Mouse (Mus musculus) cerebellum, adult 11 months (tissue): ENCODE measurements around the gene Gtse1.
A peak's percentile ranks its signal among the peaks of the same experiment; 100 is the strongest.
"Not testable (repeated sequence)": the region's sequence is repeated elsewhere in the genome, so short reads cannot be mapped to it uniquely, and the experiment has no call there.

Source experiments
- DNase-seq: peaks from one replicate; pipeline ENCODE4 v3.0.0; 2022

The Gtse1 gene

DNA sequence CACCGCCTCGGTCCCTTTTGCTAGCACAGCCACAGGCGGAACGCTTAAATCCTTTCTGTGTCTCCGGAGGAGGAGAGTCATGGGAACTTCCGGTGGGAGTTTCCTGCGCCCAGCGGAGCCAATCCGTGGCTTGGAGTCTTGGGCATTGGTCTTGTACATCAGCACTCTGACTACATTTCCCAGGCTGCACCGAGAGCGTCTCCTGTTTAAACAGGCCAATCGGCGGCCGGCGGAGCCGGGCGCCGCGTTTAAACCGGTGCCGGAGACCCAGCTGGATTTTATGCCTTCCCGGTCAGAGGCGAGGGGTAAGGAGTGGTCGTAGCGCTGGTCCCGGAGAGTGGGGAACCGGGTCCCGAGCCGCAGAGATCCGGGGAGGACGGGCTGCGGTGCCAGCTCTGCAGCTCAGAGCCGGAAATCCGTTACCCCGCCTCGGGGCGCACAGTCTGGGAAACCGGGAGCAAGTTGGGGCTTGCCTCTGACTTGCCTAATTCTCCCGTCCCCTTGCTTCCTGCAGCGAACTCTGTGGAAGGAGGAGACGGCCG lies at the start of gene Gtse1:
Gene Gtse1 (plus strand): TSS at position 256 of the 542 bp plus-strand sequence.
- peak; percentile 89 for DNase-seq

DNA sequence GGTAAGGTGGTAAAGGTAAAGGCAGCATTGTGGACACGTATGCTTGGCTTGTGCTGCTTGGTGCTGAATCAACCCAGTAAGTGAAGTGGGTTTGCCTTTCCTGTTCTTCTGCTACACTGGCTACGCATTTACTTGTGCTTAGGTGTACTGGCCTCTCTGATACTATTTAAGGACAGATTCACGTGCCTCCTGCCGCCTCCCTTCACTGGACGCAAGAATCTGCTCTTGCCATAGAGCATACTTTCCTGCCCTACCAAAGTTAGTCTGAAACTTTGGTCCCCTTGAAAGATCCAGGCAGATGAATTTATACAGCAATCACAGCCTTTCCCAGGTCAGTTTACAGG lies 49.1 kb upstream of the Gtse1 start:
- DNase-seq = no peak

DNA sequence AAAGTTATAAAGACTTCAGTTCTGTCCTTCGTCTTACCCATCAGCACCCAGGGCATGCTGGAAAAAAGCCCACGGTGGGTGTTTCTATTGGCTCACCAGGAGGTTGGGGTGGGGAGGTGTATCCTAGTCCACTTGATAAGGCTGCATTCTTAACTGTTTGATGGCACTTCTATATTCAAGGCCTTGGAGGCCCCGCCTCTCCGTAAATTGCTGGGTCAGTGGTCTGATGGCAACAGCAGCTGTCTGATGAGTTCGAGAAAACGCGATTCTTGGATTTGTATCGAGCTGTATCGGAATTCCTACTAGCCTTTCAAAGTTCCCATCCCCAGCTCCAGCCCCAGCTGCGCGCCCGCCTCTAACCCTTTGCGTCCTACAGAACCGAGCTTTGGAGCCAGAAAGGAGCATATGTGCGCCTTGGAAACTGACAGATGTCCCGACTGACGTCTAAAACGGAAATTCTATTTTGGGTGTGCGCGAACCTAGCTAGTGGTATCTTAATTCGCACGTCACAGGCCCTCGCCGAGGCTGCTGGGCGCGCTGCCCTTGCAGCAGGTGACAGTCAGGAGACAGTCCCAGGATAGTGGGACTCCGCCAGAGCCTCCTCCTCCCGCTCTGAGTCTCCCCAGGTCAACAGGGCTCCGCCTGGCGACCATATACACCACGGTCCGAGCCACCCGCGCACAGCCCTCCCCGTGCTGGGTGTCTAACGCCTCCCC lies 48.6 kb upstream of the Gtse1 start:
- DNase-seq = peak; percentile 86

DNA sequence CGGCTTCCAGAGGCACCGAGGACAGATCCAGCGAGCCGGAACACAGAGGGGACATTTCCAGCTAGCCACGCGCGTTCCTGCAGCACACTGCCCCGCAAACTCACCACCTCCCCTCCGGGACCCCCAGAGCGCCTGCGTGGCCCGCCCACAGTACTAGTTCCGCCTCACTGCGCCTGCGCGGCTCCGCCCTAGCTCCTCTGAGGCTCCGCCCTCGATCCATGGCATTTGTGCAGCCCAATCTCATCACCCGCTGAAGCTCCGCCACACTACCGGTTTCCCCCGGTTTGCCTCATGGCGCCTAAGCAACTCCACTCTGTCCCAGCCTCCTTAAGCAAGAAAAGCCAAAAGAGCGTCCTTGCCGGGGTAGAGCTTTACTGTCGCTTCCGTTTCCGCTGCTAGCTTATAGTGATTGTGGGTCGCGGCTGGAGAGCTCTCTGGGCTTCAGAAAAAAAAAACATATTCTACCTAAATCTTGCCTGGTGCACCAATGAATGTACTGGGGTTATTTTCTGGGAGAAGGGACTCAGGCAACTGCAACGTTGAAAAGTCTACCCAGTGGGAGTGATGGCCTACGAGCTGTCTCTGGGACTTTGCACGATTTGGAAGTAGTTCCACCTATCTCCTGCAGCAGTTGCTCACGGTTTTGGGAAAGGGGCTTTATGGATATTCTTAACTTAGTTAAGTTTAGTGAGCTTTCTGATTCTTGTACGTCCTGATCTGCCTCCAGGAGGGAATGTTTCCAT lies 47.8 kb upstream of the Gtse1 start, which contains the start of gene Cdpf1:
Gene Cdpf1 (minus strand): TSS at position 163 of the 743 bp plus-strand sequence.
- DNase-seq = peak; percentile 99

DNA sequence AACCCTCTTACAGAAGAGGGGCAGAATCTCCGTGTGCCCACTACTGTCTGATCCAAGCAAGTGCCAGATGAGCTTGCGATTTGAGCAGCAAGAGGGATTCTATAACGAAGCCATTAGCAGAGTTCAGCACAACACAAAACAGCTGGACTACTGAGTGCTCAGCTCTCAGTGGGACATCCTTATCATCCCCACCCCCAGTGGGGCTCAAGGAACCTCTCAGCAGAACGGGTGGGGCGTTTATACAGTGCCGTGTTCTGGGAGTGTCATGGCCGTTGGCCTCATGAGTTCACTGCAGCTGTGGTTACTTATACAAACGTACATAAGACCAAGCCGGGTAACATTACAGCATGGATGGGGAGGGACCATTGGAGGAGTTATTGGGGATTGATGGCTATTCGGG lies 46.1 kb upstream of the Gtse1 start:
- no peak for DNase-seq

DNA sequence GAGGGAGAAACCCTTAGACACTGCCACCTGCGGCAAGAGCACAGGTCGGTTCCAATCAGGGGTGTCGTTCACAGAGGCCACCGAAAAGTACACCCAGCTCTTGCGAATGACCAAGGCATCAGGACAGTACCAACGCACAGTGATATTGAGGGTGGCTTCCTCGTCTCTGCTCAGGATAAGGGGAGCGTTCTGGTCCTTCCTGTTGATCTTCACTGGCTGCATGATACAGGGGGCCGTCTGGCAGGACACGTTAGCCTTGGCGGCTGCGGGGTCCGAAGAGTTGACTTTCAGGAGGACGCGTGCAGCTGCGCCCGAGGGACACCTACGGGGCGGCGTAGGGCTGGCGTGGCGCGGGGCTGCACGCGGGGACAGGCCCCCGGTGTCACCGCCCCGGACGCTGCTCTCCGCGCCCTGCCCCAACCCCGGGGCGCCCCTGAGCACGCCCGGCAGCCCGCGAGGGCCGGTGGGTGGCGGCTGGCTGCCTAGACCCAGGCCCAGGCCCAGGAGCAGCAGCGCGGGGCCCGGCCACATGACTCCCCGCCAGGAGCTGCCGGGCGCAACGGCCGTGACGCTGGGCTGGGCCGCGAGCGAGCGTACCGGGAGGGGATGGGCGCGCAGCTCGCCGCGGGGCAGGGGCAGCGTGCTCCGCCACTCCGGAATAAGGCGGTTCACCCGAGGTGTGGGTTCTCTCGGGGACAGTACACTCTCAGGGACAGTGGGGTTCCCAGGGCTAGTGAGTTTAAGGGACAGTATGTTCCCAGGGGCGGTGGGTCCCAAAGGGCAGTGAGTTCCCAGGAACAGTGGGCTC lies 38.1 kb upstream of the Gtse1 start, which contains the start of gene Pkdrej:
Gene Pkdrej (minus strand): TSS at position 532 of the 808 bp plus-strand sequence.
- peak; percentile 53 for DNase-seq

DNA sequence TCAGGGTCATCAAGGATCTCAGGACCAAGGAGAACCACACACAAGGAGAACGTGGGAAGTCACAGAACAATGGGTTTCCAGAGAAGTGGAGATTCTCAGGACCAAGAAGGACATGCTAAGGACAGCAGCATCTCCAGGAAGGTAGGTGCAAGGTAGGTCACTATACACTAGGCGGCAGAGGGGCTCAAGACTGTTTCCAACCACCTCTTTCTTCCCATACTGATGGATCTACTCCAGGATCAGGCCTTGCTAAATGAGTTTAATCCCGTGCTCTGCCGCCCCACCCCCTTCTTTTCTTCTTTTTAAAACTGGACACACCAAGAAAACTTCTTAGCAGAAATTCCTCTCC lies 37.6 kb upstream of the Gtse1 start:
- no peak for DNase-seq

DNA sequence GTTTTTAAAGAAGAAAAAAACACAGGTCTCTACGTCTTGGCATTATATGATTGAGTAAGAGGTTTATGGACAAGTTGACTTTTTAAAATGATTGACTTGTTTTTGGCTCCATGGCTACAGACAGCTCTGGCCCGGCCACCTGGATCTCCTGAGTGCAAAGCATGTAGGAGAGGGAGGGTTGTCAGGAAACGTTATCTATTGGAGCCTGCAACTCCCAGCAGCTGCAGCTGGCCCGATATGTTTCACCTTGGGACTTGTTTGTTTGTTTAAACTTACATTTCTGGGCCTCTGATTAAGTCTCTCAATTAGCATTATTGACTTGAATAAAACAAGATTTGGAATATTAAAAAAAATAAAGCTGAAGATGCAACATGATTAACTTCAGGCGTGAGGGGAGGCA lies 32.9 kb upstream of the Gtse1 start:
- no peak for DNase-seq

DNA sequence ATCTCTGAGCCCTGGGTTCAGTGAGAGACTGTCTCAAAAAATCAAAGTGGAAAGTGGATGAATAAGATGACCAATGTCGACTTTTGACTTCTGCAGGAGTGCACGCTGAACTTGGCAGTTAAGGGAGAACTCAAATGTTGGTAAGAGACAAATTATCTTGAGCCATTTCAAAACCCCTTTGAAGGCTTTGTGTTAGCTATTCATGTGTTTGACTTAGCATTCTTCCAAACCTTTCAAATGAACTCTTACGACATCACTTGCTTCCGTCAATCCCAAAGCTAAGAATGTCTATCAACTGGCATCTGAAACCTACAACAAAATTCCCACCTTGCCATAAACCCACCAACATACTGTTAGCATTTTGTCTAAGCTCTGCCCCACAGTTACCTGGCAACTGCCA lies 31.5 kb upstream of the Gtse1 start:
- no peak for DNase-seq

DNA sequence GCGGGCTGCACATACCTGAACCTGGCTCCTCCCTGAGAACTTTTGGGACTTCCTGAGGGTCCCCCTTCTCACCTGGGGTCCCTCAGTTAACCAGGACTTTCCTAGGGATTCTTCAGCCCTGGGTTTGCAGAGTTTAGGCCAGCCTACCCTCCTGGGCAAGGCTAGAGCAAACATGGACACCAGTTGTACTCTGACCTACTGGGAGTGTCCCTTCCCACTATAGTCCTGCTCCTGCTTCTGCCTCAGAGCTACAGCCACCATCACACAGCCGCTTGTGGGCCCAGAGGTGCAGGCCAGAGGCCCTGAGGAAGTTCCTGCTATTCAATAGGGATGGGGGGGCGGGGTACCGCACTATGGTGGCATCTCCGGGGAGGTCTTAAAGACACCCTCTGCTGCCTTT lies 30.1 kb upstream of the Gtse1 start:
- DNase-seq = no peak

DNA sequence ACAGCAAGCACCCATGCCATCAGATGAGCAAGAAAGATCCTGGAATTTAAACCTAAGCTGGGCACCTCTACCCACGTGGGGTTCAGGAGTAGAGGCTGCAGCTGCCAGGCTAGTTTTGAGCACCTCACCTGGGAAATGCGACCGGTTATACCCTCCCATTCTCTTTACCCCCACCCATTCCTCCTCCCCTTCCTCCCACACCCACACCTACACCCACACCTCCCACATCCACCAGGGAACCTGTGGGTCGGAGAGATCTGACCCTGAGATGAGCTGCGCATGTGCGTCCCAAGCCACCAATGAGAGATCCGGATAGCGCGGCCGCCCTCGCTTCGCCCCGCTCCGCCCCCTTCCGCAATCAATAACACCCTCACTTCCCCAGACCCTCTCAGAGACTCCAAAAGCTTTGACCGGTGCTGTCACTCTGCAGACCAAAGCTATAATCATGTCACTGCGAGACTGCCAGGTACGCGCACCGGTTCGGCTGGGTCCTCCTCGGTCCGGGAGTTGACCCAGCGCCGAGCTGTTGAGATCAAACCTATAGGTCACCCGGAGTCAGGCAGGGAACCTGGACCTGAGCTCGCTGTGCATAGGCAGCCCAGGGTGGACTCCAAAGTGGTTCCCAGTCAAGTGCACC lies 27.5 kb upstream of the Gtse1 start, which contains the start of gene Ttc38:
Gene Ttc38 (plus strand): TSS at position 353 of the 637 bp plus-strand sequence.
- DNase-seq = peak; percentile 84

DNA sequence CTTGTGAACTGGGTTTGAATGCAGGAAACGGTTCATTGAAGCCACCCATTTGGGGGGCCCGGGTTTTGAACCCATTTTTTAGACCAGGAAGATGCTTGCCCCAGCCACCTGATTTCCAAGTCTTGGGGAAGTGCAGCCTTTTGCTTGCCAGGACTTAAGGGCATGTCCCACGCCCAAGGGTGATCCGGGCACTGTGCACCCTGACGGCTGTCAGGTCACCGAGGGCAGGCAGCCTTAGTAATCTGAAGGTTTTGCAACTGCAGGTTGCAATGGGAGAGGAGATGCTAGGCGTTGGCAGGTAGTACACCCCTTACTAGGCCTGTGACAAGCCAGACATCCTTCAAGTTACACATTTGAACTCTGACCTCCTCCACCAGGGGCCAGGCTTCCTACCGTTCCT lies 26.9 kb upstream of the Gtse1 start:
- DNase-seq = no peak

DNA sequence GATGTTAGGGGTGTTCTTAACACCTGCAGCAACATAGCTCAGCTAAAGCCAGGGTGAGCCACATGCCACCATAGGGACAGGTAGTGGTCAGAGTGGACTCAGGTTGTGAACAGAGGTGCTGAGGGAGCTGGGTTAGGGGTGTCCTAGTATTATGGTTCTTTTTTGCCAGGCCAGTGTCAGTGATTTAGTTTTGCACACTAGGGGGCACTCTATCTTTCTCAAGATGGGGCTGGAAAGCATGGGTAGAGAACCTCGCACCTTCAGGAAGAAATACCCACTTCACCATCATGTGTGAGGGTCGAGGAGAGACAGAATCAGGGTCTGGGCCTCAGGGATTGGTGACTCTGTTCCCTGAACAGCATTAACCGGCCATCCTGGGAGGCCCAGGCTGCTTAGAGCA lies 24.2 kb upstream of the Gtse1 start:
- no peak for DNase-seq

DNA sequence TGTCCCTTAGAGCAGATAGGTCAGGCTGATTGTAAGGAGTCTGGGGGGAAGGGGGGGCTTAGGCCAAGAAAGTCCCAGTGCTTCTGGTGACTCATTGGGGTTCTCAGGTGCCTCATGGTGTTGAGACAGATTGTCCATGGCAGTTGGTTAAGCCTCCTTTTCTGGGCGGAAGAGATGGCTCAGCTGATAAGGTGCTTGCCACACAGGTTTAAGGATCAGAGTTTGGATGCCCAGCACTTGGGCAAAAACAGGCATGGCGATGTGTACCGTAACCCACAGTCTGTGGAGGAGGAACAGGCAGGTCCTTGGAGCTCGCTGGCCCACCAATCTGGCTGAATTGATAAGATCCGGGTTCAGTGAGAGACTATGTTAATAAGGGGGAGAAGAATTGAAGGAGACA lies 22.7 kb upstream of the Gtse1 start:
- DNase-seq = no peak

DNA sequence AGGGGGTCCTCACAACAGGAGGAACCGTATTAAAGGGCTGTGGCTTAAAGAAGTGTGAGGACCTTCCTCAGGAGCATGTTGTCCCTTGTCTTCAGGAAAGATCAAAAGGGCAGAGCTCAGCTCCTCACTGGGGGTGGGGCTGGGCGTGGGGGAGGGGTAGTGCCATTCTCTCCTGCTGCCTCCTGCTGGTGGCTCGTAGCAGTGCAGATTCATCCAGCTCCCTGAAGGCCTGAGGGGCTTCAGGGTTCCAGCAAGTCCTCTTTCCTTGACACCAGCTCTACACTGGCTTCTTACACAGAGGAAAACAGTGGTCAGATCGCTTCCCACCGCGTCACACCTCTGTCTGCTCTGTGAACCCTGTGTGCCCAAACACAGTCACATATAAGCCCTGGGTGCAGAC lies 18.6 kb upstream of the Gtse1 start:
- no peak for DNase-seq

DNA sequence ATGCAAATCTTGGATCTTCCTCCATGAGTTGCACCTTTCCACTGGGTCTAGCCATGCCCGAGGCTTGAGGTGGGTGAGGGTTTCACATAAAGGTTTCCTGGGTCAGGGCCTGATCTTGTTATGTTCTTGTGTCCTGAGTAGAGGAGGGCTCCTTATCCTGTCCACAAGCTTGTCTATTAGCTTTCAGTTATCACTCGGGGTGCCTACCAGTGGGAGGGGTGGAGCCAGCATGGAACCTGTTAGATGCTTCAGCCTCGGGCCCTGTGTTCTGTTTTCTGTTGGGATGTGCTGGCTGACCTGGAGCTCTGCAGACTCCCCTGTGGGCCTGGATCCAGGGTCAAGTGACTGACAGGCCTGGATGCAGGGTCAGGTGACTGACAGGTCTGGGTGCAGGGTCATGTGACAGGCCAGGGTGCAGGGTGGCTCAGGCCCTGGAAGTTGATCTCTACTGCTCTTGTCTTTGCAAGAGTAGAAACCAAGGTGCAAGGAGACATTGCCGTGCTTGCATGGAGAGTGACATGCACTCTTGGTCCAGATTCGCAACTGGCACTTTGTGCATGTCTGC lies 17.7 kb upstream of the Gtse1 start:
- no peak for DNase-seq

DNA sequence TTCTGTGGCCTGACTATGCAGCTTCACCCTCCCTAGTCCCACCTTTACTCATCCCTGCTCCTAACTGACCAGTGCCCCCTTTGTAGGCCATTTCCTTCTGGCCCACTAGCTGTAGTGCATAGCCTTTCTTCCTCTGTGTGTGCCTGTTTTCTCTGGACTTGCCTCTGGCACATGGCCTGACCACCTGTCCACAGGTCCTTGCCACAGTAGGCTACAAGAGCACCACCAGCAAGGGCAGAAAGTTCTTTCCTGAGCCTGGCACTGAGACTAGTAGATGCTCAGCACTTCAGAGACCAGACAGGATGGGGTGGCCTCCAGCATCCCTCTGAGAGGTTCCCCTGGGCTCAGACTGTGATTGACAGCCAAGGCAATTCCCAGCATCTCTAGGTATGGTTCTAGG lies 14.5 kb upstream of the Gtse1 start:
- peak; percentile 40 for DNase-seq

DNA sequence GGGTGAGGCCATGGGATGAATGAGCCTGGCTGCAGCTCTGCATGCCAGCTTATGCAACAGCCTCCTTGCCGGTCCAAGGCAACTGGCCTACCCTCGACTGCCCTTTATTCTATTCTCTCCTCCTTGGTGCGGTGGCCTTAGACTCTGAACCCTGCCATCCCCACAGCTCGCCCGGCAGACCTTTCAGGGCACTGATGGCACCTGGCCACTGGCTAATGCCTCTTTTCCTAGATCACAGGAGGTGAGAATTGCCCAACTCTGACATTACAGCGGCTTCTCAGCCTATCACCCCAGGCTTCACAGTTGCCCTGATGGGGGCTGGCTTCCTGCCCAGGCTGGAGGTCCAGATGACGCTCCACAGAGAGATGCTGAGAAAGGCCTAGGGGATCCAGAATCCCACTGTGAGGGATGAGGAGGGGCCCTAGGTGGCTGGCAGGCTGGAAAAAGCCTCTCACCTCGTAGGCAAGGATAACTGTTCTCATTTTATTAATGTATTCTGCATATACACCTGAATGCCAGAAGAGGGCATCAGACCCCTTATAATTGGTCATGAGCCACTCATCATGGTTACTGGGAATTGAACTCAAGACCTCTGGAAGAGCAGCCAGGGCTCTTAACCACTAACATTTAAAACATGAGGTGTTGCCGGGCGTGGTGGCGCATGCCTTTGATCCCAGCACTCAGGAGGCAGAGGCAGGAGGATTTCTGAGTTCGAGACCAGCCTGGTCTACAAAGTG lies 7.7 kb upstream of the Gtse1 start:
- DNase-seq = no peak

DNA sequence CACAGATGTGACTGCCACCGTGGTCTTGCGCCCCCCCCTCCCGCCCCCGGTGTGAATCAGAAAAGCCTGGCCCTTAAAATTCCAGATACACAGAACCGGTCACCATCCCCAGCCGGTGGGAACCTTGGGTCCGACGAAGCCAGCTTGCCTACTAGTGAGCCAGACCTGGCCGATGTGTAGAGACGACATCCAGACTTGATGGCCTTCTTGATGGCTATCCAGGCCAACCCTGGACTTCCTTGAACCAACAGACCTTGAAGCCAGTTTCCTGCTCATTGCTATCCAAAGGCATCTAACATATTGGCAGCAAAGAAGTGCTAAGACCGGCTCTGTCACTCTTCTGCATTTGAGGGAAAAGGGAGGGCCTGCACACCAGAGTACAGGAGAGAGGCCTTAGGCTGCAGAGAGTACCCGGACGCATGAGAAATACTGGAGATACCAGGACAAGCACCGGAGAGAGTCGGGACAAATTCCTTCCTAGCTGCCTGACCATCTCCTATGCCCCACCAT lies 510 bp upstream of the Gtse1 start:
- no peak for DNase-seq

DNA sequence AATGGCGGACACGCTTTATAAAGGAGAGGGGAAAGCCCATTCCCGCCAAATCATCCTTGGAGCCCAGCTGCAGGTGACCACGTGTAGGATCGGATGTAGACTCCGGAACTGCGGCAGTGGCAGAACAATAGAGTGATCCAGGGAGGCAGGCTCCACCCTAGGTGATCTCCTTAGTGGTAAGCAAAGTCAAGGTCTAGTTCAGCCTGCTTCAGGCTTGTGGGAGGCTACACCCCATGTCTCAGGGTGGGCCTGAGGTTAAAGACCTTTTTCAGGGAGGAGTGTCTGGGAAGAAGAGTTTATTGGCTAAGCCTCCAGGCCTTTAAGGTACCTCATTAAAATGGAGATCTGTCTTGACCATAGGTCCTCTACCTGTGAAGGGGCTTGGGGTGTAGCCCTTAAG lies 6.4 kb downstream of the Gtse1 start:
- DNase-seq = not testable (repeated sequence)

DNA sequence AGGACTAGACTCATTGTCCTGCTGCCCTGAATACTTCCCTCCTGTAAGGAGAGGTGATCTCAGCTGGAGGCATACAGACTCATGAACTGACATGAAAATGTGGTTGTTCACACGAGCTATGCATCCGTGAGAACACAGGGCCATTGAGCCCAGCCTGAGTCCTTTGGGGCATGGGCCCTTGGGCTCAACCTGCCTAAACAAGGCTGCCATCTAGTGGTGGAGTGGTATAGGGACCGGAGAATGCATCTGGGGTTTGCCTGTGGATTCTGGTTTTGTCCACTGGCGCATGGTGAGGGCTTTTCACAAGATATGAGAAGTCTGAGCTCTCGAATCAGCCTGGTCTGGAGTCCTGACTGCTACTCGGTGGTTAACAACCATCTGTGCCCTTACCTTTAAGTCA lies 8.2 kb downstream of the Gtse1 start:
- DNase-seq = peak; percentile 61

DNA sequence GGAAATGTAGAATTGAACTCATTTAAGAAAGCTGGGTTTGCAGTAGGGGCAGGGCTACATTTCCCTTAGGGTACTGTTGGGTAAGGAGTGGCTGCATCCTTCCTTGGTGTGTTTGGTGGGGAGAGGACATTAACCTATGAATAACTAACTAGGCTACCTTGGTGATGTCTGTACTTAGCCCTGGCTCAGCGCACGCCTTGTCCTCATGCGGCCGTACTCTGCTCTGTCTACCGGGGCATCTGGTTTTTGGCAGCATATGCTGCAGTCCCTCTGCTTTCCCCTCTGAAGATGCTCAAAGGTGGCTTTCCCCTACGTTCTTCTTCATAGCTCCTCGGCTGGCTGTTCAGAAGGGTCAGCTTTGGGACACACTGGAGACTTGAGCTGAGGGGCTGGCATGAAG lies 17.8 kb downstream of the Gtse1 start:
- no peak for DNase-seq
